Mouse (Mus musculus): ENCODE results near the gene Utp11. TPM values are rescaled to one million over a fixed set of nuclear protein-coding genes. Genes with fewer than 3 reads are reported as not detected.
"Not testable (repeated sequence)": the region's sequence is repeated elsewhere in the genome, so short reads cannot be mapped to it uniquely, and the experiment has no call there.

Gene Utp11
- 57.7 and 60.8 TPM in 2 replicates for polyA plus RNA-seq (2015; fragmentation: Nextera tagmentation; extraction: Ambion mirVana)

- H3K27me3 ChIP-seq: peaks cover 23% of the 10 kb centered on the region
- H3K4me2 ChIP-seq: peak within 1 kb of the TSS; percentile 69
- H3K4me3 ChIP-seq: peak within 1 kb of the TSS; percentile 73
- under 1% methylated on average over 43 of the region's 43 CpGs for WGBS
- peak within 1 kb of the TSS; percentile 79 for H3K9ac ChIP-seq
- peak; percentile 91 for ATAC-seq (ENCODE audit: borderline replicate concordance, extremely low read depth, low FRiP score, low TSS enrichment)
- peak within 1 kb of the TSS; percentile 67 for H3K27ac ChIP-seq
- H3K36me3 ChIP-seq: no peaks in the 10 kb centered on the region
- H3K4me1 ChIP-seq: peaks cover 25% of the 10 kb centered on the region
- H3K9me3 ChIP-seq: no peaks in the 10 kb centered on the region
Measured at GRCm38 (mm10) chr4:124693135-124693894, at the start of gene Utp11. TSS of gene Utp11 (minus strand) at chr4:124693600.

GRCm38 (mm10) chr4:124742839-124743238, 49.4 kb upstream of the Utp11 start:
- Histone ChIP-seq H3K4me2 (no peak overlapping the region), H3K36me3 (no peaks in the 10 kb centered on the region), H3K27ac (no peak overlapping the region), H3K4me1 (peaks cover 10% of the 10 kb centered on the region), H3K9me3 (no peaks in the 10 kb centered on the region), H3K9ac (no peak overlapping the region), H3K27me3 (no peaks in the 10 kb centered on the region), H3K4me3 (no peak overlapping the region)
- 83% methylated on average over 11 of the region's 11 CpGs for WGBS
- ATAC-seq (ENCODE audit: borderline replicate concordance, extremely low read depth, low FRiP score, low TSS enrichment): no peak

- peak; percentile 89 for ATAC-seq (ENCODE audit: borderline replicate concordance, extremely low read depth, low FRiP score, low TSS enrichment)
- Histone ChIP-seq H3K4me1 (peaks cover 10% of the 10 kb centered on the region), H3K27ac (peak within 1 kb of the TSS; percentile 56; the same call in 1 of the 2 replicates), H3K36me3 (no peaks in the 10 kb centered on the region), H3K9ac (peak within 1 kb of the TSS; percentile 58), H3K27me3 (no peaks in the 10 kb centered on the region), H3K9me3 (no peaks in the 10 kb centered on the region), H3K4me2 (peak within 1 kb of the TSS; percentile 75), H3K4me3 (peak within 1 kb of the TSS; percentile 59)
- 12% methylated on average over 25 of the region's 25 CpGs for WGBS
Measured at GRCm38 (mm10) chr4:124741376-124742343, 48.3 kb upstream of the Utp11 start, which contains the start of gene Inpp5b. TSS of gene Inpp5b (plus strand) at chr4:124741850.

GRCm38 (mm10) chr4:124738783-124739182, 45.4 kb upstream of the Utp11 start:
- H3K9me3 ChIP-seq: no peaks in the 10 kb centered on the region
- WGBS: 57% methylated on average over 1 of the region's 1 CpGs
- no peak overlapping the region for H3K4me2 ChIP-seq
- ATAC-seq (ENCODE audit: borderline replicate concordance, extremely low read depth, low FRiP score, low TSS enrichment): no peak
- no peak overlapping the region for H3K9ac ChIP-seq
- H3K36me3 ChIP-seq: no peaks in the 10 kb centered on the region
- peaks cover 10% of the 10 kb centered on the region for H3K4me1 ChIP-seq
- H3K4me3 ChIP-seq: no peak overlapping the region
- no peaks in the 10 kb centered on the region for H3K27me3 ChIP-seq
- H3K27ac ChIP-seq: no peak overlapping the region

GRCm38 (mm10) chr4:124738013-124738412, 44.6 kb upstream of the Utp11 start:
- H3K4me3 ChIP-seq: no peak overlapping the region
- 51% methylated on average over 4 of the region's 4 CpGs for WGBS
- no peak overlapping the region for H3K27ac ChIP-seq
- peaks cover 5% of the 10 kb centered on the region; the same call in 1 of the 2 replicates for H3K36me3 ChIP-seq
- no peaks in the 10 kb centered on the region for H3K27me3 ChIP-seq
- ATAC-seq (ENCODE audit: borderline replicate concordance, extremely low read depth, low FRiP score, low TSS enrichment): no peak
- H3K9ac ChIP-seq: no peak overlapping the region
- no peak overlapping the region for H3K4me2 ChIP-seq
- no peaks in the 10 kb centered on the region for H3K9me3 ChIP-seq
- peaks cover 10% of the 10 kb centered on the region for H3K4me1 ChIP-seq

- H3K4me2 ChIP-seq: no peak overlapping the region
- 72% methylated on average over 5 of the region's 5 CpGs for WGBS
- H3K27ac ChIP-seq: no peak overlapping the region
- H3K9ac ChIP-seq: no peak overlapping the region
- no peaks in the 10 kb centered on the region for H3K9me3 ChIP-seq
- peaks cover 9% of the 10 kb centered on the region; the same call in 1 of the 2 replicates for H3K36me3 ChIP-seq
- no peaks in the 10 kb centered on the region for H3K27me3 ChIP-seq
- H3K4me1 ChIP-seq: peaks cover 7% of the 10 kb centered on the region
- no peak for ATAC-seq (ENCODE audit: borderline replicate concordance, extremely low read depth, low FRiP score, low TSS enrichment)
- no peak overlapping the region for H3K4me3 ChIP-seq
Measured at GRCm38 (mm10) chr4:124737486-124737885, 44.1 kb upstream of the Utp11 start.

GRCm38 (mm10) chr4:124736952-124737351, 43.6 kb upstream of the Utp11 start:
- Histone ChIP-seq H3K4me1 (0 out of 2 replicates have a peak, but pooled peaks cover 3% of the 10 kb centered on the region), H3K36me3 (peaks cover 12% of the 10 kb centered on the region), H3K27ac (no peak overlapping the region), H3K9me3 (no peaks in the 10 kb centered on the region), H3K4me3 (no peak overlapping the region), H3K4me2 (no peak overlapping the region), H3K9ac (no peak overlapping the region), H3K27me3 (no peaks in the 10 kb centered on the region)
- no peak for ATAC-seq (ENCODE audit: borderline replicate concordance, extremely low read depth, low FRiP score, low TSS enrichment)
- 56% methylated on average over 2 of the region's 2 CpGs for WGBS

GRCm38 (mm10) chr4:124726121-124726520, 32.7 kb upstream of the Utp11 start:
- H3K27ac ChIP-seq: no peak overlapping the region
- no peaks in the 10 kb centered on the region for H3K27me3 ChIP-seq
- peaks cover 93% of the 10 kb centered on the region for H3K36me3 ChIP-seq
- no peak overlapping the region for H3K4me3 ChIP-seq
- ATAC-seq (ENCODE audit: borderline replicate concordance, extremely low read depth, low FRiP score, low TSS enrichment): no peak
- H3K9ac ChIP-seq: no peak overlapping the region
- no peak overlapping the region for H3K4me2 ChIP-seq
- no peaks in the 10 kb centered on the region for H3K4me1 ChIP-seq
- H3K9me3 ChIP-seq: no peaks in the 10 kb centered on the region
- WGBS: 92% methylated on average over 6 of the region's 6 CpGs

GRCm38 (mm10) chr4:124719101-124719500, 25.7 kb upstream of the Utp11 start:
- H3K4me3 ChIP-seq: no peak overlapping the region
- no peak overlapping the region for H3K4me2 ChIP-seq
- WGBS: 93% methylated on average over 4 of the region's 4 CpGs
- peaks cover 13% of the 10 kb centered on the region for H3K4me1 ChIP-seq
- H3K9me3 ChIP-seq: no peaks in the 10 kb centered on the region
- H3K27ac ChIP-seq: no peak overlapping the region
- no peaks in the 10 kb centered on the region for H3K27me3 ChIP-seq
- ATAC-seq (ENCODE audit: borderline replicate concordance, extremely low read depth, low FRiP score, low TSS enrichment): no peak
- H3K36me3 ChIP-seq: peaks cover 74% of the 10 kb centered on the region
- H3K9ac ChIP-seq: no peak overlapping the region

- Histone ChIP-seq H3K4me3 (peak within 1 kb of the TSS; percentile 91), H3K9ac (peak within 1 kb of the TSS; percentile 96), H3K36me3 (peaks cover 37% of the 10 kb centered on the region), H3K27ac (peak within 1 kb of the TSS; percentile 56; the same call in 1 of the 2 replicates), H3K4me2 (peak within 1 kb of the TSS; percentile 89), H3K4me1 (peaks cover 23% of the 10 kb centered on the region), H3K9me3 (no peaks in the 10 kb centered on the region), H3K27me3 (no peaks in the 10 kb centered on the region)
- ATAC-seq (ENCODE audit: borderline replicate concordance, extremely low read depth, low FRiP score, low TSS enrichment): peak; percentile 89
- 1% methylated on average over 56 of the region's 57 CpGs for WGBS
Measured at GRCm38 (mm10) chr4:124714545-124715481, 21.4 kb upstream of the Utp11 start, which contains the start of gene Sf3a3. TSS of gene Sf3a3 (plus strand) at chr4:124714776.

GRCm38 (mm10) chr4:124713850-124714249, 20.4 kb upstream of the Utp11 start:
- not testable (repeated sequence) for H3K9me3 ChIP-seq; H3K9ac ChIP-seq; H3K4me2 ChIP-seq; H3K27ac ChIP-seq; H3K4me3 ChIP-seq; H3K27me3 ChIP-seq; ATAC-seq (ENCODE audit: borderline replicate concordance, extremely low read depth, low FRiP score, low TSS enrichment)
- Histone ChIP-seq H3K4me1 (peaks cover 32% of the 10 kb centered on the region), H3K36me3 (peaks cover 28% of the 10 kb centered on the region)
- WGBS: 67% methylated on average over 5 of the region's 5 CpGs

Measured in lung, embryonic 15.5 days (tissue).